Mouse (Mus musculus): Measurements from ENCODE around the gene Patl1.
"Not testable (repeated sequence)": the region's sequence is repeated elsewhere in the genome, so short reads cannot be mapped to it uniquely, and the experiment has no call there.

Patl1 gene

GRCm38 (mm10) chr19:11912037-11912532 lies at the start of gene Patl1:
Patl1 (plus strand) TSS chr19:11912399.
- peak; percentile 97 for DNase-seq

- DNase-seq = no peak
Observed at GRCm38 (mm10) chr19:11867837-11868236, 44.4 kb upstream of the Patl1 start.

GRCm38 (mm10) chr19:11875006-11875405 lies 37.2 kb upstream of the Patl1 start, which contains the start of gene Olfr1419:
Olfr1419 (minus strand) TSS chr19:11875106.
- DNase-seq = no peak

- not testable (repeated sequence) for DNase-seq
Observed at GRCm38 (mm10) chr19:11878404-11878803, 33.8 kb upstream of the Patl1 start.

- DNase-seq = no peak
Observed at GRCm38 (mm10) chr19:11886265-11886664, 25.9 kb upstream of the Patl1 start, which contains the start of gene Olfr1420. Olfr1420 (plus strand) TSS chr19:11886565.

DNA sequence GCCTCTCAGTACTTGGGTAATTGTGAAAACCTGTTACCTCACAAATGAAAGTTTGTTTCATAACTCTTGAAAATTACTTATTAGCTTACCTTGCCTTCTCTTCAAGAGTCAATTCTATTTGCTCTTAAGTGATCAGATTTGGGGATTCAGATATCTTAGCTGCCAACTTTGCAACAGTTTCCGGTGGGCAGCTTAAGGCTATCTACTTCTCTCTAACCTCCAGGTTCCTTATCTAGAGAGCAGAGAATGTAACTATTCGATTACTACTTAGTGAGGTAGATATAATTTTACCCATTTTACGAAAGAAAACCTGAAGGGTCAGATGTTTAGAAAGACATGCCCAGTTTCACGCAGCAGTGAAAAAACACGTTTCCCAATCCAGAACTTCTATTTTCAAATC lies 1.2 kb upstream of the Patl1 start:
- DNase-seq = no peak

GRCm38 (mm10) chr19:11911603-11912002 lies 596 bp upstream of the Patl1 start:
- no peak for DNase-seq

DNA sequence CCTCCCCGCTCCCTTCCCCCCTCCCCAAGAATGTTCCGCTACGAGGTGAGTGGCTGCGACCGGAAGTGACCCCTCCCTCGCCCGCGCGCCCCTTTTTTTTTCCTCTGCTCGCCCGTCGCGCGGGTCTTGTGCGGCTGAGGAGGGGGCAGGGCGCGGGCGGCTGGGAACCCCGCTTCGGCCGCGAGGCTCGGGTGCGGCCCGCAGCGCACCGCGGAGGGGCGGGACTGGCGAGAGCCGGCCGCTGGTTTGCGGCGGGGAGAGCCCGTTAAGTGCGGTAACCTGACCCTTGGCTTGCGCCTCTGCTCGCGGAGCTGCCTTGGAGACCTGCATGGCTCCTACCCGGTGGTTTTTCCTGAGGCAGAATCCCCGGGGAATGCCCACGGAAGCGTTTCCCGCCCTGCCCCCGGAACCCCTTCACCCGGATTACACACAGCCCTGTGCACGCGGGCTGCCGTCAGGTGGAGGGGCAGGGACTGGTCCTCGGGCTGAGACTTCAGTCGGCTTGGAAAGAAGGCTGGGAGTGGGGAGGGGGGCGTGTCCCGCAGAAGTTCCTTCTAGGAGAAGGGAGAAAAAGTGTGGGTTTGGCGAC lies 428 bp downstream of the Patl1 start:
- peak; percentile 68 for DNase-seq

DNA sequence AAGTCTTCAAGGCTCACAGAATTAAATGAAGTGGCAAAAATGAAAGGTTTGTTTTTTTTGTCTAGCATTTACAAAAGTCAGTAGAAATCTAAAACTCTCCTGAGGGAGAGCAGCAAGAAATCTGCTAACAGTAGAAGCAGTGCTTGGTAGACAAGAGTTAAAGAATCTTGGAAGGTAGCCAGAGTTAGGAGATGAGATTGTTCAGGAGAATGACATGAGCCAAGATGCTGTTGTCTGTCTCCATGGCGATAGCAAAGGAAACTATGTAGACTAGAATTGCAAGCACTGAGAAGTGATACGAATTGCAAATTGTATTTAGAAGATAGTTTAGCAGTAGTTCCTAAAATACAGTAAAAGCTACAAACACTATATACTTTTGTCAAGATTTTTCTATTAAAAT lies 3.6 kb downstream of the Patl1 start:
- DNase-seq = no peak

GRCm38 (mm10) chr19:11922068-11922467 lies 9.9 kb downstream of the Patl1 start:
- DNase-seq = no peak

- not testable (repeated sequence) for DNase-seq
Observed at GRCm38 (mm10) chr19:11922515-11922914, 10.3 kb downstream of the Patl1 start.

- no peak for DNase-seq
Observed at GRCm38 (mm10) chr19:11926380-11926779, 14.2 kb downstream of the Patl1 start.

DNA sequence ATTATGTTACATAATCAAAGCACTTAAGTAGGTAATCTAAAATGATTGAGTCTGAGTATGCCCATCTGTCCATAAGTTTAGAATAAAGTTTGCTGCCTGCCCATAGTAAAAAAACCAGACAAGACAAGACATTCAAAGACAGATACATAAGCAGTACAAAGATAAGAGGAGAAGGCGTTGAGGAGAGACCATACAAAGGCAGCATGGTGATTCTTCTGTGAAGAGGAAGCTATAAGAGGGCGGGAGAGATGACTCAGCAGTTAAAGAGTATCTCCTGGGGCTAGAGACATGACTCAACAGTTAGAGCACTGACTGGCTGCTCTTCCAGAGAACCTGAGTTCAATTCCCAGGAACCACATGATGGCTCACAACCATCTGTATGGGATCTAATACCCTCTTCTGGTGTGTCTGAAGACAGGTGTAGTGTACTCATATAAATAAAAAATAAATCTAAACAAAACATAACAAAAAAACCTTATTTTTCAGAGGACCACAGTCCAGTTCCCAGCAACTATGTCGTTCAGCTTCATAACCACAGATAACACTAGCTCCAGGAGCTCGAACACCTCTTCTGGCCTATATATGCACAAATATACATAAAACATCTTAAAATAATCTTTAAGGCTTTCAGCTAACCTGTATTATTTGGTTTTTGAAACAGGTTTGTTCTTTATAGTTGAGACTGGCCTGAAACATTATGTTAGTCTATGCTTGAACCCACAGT lies 16.0 kb downstream of the Patl1 start:
- no peak for DNase-seq

- DNase-seq = not testable (repeated sequence)
Observed at GRCm38 (mm10) chr19:11946460-11946859, 34.3 kb downstream of the Patl1 start.

GRCm38 (mm10) chr19:11949878-11950277 lies 37.7 kb downstream of the Patl1 start:
- DNase-seq = no peak

DNA sequence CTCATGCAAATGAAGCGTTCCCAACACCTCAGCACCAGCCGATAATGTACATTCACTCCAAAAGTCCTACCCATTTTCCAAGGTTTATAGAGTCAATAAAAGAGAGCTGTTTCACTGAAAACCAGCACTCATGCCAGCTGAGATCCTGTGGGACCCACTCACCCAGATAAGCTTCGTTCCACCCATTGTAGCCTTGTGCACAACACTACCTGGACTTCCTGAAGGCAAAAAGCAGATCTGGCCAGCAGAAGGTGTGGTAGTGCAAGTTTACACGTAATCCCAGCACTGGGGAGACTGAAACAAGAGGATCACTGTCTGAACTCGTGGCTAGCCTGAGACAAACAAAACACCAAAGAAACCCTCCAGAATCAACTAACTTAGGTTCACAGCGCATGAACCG lies 38.5 kb downstream of the Patl1 start:
- DNase-seq = no peak

GRCm38 (mm10) chr19:11954206-11954605 lies 42.0 kb downstream of the Patl1 start:
- DNase-seq = no peak

DNA sequence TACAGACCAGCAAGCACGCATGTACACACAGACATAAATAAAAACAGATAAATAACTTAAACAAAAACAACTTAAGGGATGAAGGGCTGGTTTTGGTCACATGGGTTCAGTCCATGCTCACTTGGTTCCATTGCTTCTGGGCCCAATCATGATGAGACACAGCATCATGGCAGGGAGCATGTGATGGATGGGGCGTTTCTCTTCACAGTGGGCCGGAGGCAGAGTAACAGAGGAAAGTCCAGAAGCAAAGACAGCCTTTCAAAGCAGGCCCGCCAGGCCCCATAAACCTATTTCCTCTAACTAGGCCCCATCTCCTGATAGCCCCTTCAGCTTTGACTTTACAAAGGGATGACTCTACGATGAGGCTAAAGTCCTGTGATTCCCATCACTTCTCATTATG lies 44.4 kb downstream of the Patl1 start:
- no peak for DNase-seq

GRCm38 (mm10) chr19:11957396-11957795 lies 45.2 kb downstream of the Patl1 start:
- DNase-seq = no peak

DNA sequence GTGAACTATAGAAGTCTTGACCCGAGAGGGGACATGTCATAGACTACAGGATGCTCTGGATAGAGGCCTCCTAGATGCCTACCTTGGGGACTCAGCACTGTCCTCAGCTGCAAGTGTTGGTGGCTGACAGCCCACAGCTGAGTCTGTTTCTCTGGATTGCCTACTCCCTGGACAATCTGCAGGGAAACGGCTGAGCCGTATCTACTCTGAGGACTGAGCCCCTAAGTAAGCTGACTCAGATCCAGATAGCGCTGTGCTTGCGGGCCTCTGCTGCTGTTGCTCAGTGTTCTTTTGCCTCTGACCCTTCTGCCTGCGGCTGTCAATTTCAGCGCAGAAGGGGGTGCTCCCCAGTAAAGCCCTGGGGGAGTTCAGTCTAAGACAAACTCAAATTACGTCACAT lies 45.6 kb downstream of the Patl1 start:
- DNase-seq = no peak

GRCm38 (mm10) chr19:11964266-11964665 lies 52.1 kb downstream of the Patl1 start:
- DNase-seq = no peak

GRCm38 (mm10) chr19:11965023-11965942 lies 53.1 kb downstream of the Patl1 start, which contains the start of gene Osbp:
Osbp (plus strand) TSS chr19:11965941.
- peak; percentile 99 for DNase-seq

DNA sequence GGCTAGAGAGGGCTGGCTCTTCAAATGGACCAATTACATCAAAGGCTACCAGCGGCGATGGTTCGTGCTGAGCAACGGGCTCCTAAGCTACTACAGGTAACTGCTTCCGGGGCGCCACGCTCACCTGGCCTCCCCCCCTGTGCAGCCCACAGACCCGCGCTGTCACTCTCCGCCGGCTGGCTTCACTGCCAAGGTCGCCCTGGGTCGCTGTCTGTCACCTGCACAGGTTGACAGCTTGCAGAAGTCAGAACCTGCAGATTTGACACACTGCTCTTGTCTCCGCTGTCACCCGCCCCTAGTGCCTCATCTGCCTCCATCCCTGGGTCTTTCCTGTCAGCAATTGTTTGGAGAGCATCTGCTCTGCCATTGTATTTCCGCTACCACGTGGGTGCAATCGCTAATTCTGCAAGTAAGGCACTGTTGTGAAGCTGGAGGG lies 54.0 kb downstream of the Patl1 start:
- peak; percentile 50 for DNase-seq

Measured in kidney, adult 18-20 months (tissue).